Mouse (Mus musculus): ENCODE data around the gene Ccz1.

DNA sequence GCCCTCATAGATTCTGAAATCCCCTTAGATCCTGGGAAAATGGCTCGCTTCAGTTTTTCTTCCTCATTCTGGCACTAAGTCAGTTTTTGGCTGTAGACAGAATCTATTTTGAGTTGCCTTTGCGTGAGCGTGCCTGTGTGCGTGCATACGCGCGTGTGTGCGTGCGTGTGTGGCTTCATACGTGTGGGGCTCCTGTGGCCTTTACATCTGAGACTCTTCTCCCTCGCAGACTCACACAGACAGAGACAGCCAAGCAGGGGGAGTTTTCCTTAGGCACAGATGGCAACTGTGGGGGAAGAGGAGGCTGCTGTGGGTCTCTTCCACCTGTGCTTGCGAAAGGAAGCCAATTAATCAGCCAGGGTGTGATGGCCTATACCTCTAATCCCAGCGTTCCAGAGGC, 32.6 kb upstream of the Ccz1 start:
- no peak for TF ChIP-seq CTCF (IDR thresholded peaks at IDR 0.05; ENCODE audit: insufficient read depth, low read length)
- no peak for TF ChIP-seq POLR2A (IDR thresholded peaks at IDR 0.05; ENCODE audit: borderline replicate concordance, extremely low read depth, low read depth, low read length)

Data from lung, adult 2 months (tissue).